Mouse (Mus musculus) E14TG2a.4 (cell line): ENCODE results near the gene Cux1.

Experiments
- H3K27me3 ChIP-seq: 2 replicates; pipeline ENCODE4 v1.6.1; 2014; ENCODE audit warnings: low read length, control low read depth; ENCODE audit not compliant: insufficient read depth
- H3K36me3 ChIP-seq: 2 replicates; pipeline ENCODE4 v1.6.1; 2014; ENCODE audit warnings: low read length, control low read depth; ENCODE audit not compliant: insufficient read depth
- H3K4me1 ChIP-seq: replicated peaks from 2 replicates; pipeline ENCODE4 v1.6.1; 2014; ENCODE audit warnings: low read depth, low read length, control low read depth
- H3K4me3 ChIP-seq: replicated peaks from 2 replicates; pipeline ENCODE4 v1.5.1; 2014; ENCODE audit warnings: mild to moderate bottlenecking, low read length
- H3K9me3 ChIP-seq: 2 replicates; pipeline ENCODE4 v1.6.1; 2014; ENCODE audit warnings: low read length, control low read depth
- CTCF ChIP-seq: conservative IDR thresholded peaks from 2 replicates; pipeline ENCODE4 v1.5.1; 2014; ENCODE audit warnings: low read length
- NANOG ChIP-seq: IDR thresholded peaks from 2 replicates; pipeline ENCODE4 v1.6.1; 2014; ENCODE audit warnings: borderline replicate concordance, low read length, mixed read lengths
- POU5F1 ChIP-seq: IDR thresholded peaks from 2 replicates; pipeline ENCODE4 v1.6.1; 2014; ENCODE audit warnings: low read length, borderline replicate concordance

Gene Cux1

GRCm38 (mm10) chr5:136567176-136568025 is at the start of gene Cux1:
Cux1 (minus strand) TSS chr5:136567490.
- Histone ChIP-seq H3K9me3 (no peaks in the 10 kb centered on the region), H3K36me3 (no peaks in the 10 kb centered on the region), H3K27me3 (peaks cover 53% of the 10 kb centered on the region), H3K4me1 (peaks cover 45% of the 10 kb centered on the region), H3K4me3 (peak within 1 kb of the TSS; percentile 98)
- TF ChIP-seq NANOG (no peak), CTCF (no peak)

- TF ChIP-seq POU5F1 (no peak), CTCF (no peak), NANOG (no peak)
- H3K36me3 ChIP-seq: no peaks in the 10 kb centered on the region
- H3K9me3 ChIP-seq: no peaks in the 10 kb centered on the region
- peaks cover 16% of the 10 kb centered on the region for H3K27me3 ChIP-seq
- peaks cover 17% of the 10 kb centered on the region for H3K4me1 ChIP-seq
- no peak overlapping the region for H3K4me3 ChIP-seq
Observed at GRCm38 (mm10) chr5:136612391-136612790, 45.1 kb upstream of the Cux1 start.

GRCm38 (mm10) chr5:136608814-136609434 is 41.6 kb upstream of the Cux1 start:
- H3K9me3 ChIP-seq: no peaks in the 10 kb centered on the region; the same call in 1 of the 2 replicates
- peaks cover 16% of the 10 kb centered on the region for H3K27me3 ChIP-seq
- H3K4me1 ChIP-seq: peaks cover 17% of the 10 kb centered on the region
- H3K4me3 ChIP-seq: no peak overlapping the region
- H3K36me3 ChIP-seq: no peaks in the 10 kb centered on the region
- no peak for TF ChIP-seq CTCF
- peak; percentile 92 for TF ChIP-seq NANOG
- TF ChIP-seq POU5F1: no peak

- H3K4me3 ChIP-seq: no peak overlapping the region
- peaks cover 14% of the 10 kb centered on the region for H3K27me3 ChIP-seq
- H3K4me1 ChIP-seq: peaks cover 35% of the 10 kb centered on the region
- no peak for TF ChIP-seq NANOG
- TF ChIP-seq CTCF: no peak
- no peak for TF ChIP-seq POU5F1
- H3K9me3 ChIP-seq: no peaks in the 10 kb centered on the region; the same call in 1 of the 2 replicates
- H3K36me3 ChIP-seq: no peaks in the 10 kb centered on the region
Observed at GRCm38 (mm10) chr5:136605144-136605543, 37.9 kb upstream of the Cux1 start.

- no peak overlapping the region for H3K4me3 ChIP-seq
- TF ChIP-seq CTCF: no peak
- no peak for TF ChIP-seq POU5F1
- no peak for TF ChIP-seq NANOG
- no peaks in the 10 kb centered on the region for H3K36me3 ChIP-seq
- peaks cover 30% of the 10 kb centered on the region for H3K4me1 ChIP-seq
- peaks cover 18% of the 10 kb centered on the region for H3K27me3 ChIP-seq
- no peaks in the 10 kb centered on the region; the same call in 1 of the 2 replicates for H3K9me3 ChIP-seq
Observed at GRCm38 (mm10) chr5:136603176-136603964, 36.1 kb upstream of the Cux1 start.

- no peak for TF ChIP-seq CTCF
- TF ChIP-seq NANOG: no peak
- Histone ChIP-seq H3K27me3 (peaks cover 15% of the 10 kb centered on the region; the same call in 1 of the 2 replicates), H3K9me3 (no peaks in the 10 kb centered on the region), H3K4me3 (no peak overlapping the region), H3K36me3 (no peaks in the 10 kb centered on the region), H3K4me1 (peaks cover 33% of the 10 kb centered on the region)
Observed at GRCm38 (mm10) chr5:136600511-136600910, 33.2 kb upstream of the Cux1 start.

- peaks cover 14% of the 10 kb centered on the region for H3K4me1 ChIP-seq
- no peaks in the 10 kb centered on the region for H3K9me3 ChIP-seq
- TF ChIP-seq POU5F1 (no peak), NANOG (no peak), CTCF (no peak)
- H3K27me3 ChIP-seq: peaks cover 21% of the 10 kb centered on the region; the same call in 1 of the 2 replicates
- H3K36me3 ChIP-seq: no peaks in the 10 kb centered on the region
- no peak overlapping the region for H3K4me3 ChIP-seq
Observed at GRCm38 (mm10) chr5:136594896-136595540, 27.7 kb upstream of the Cux1 start.

GRCm38 (mm10) chr5:136591816-136592499 is 24.7 kb upstream of the Cux1 start:
- Histone ChIP-seq H3K9me3 (no peaks in the 10 kb centered on the region), H3K36me3 (no peaks in the 10 kb centered on the region), H3K4me3 (no peak overlapping the region), H3K4me1 (peaks cover 17% of the 10 kb centered on the region), H3K27me3 (peaks cover 14% of the 10 kb centered on the region; the same call in 1 of the 2 replicates)
- TF ChIP-seq CTCF (no peak), NANOG (no peak), POU5F1 (no peak)
